Mouse (Mus musculus): ENCODE data around the gene Wdr44.

DNA sequence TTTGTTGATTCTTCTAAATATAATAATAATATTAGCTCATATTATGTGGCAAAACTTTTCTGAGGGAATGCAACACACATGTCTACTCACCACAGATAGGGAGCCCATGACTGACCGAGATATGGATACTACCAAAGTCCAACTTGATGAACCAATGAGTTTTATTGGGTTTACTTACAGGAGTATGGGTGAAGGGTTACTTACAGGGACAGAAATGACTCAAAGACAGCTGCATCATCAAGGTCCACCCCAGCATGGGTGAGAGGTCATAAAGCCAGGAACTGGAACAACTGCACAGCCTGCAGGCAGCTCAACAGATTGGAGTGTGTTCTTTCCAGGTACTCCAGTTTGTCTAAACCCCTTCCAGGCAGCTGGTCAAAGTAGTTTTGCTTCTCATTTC, 44.5 kb upstream of the Wdr44 start:
- TF ChIP-seq CTCF (IDR thresholded peaks at IDR 0.05; ENCODE audit: borderline replicate concordance, extremely low read depth, insufficient read depth, insufficient read length): no peak
- no peak for TF ChIP-seq POLR2A (IDR thresholded peaks at IDR 0.05; ENCODE audit: borderline replicate concordance, extremely low read depth, insufficient read depth, insufficient read length, poor library complexity, severe bottlenecking)
